ENCODE assay signal across 15 mouse cellular contexts in the genomic region with DNA sequence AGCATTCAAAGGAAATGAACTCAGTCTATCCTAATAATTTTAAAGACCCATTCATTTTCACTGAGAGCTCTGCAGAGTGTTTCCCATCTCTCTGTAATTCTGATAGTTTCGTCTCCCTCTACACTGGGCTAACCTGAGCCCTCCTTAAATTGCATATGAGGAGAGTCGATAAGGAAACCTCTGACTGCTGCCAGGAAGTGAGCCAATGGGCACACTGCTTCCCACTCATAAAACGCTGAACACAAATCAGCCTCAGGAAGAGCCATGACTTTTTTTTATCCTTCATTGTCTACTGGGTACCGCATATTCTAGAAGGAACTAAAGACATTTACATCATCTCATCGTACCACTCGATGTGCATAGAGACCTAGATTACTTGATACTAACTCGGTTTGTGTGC. TPM values are rescaled to one million over a fixed set of nuclear protein-coding genes. Genes with fewer than 3 reads are reported as not detected.
DNase-seq lines count a peak whose midpoint lies in the region; ATAC-seq and TF ChIP-seq lines count a peak whose summit lies in the region.
"Had no signal": no experiment of that assay in that cellular context is flagged by ENCODE, and none has a peak within 500 bp of the region (broad histone marks: within the 10 kb centered on the region; RNA-seq: fewer than 3 reads in every experiment).

No protein-coding gene starts in this region.

- peak overlapping the region; percentile 41 for H3K4me2 ChIP-seq in heart, embryonic 12.5 days
- peak overlapping the region; percentile 75 for H3K4me2 ChIP-seq in midbrain, postnatal 0 days (ENCODE audit: low read depth, low read length, poor library complexity, severe bottlenecking)

- no peak for DNase-seq in heart, postnatal 14 days
- no peak for DNase-seq in layer of hippocampus, adult 2 months (ENCODE audit: low spot score in 2 of 2)
- no peak for DNase-seq in layer of hippocampus, postnatal 14 days (ENCODE audit: low spot score in 2 of 2)
- peak; percentile 32 for DNase-seq in brain, adult 2 months (ENCODE audit: low read depth, low spot score)
- DNase-seq in midbrain, postnatal 0 days (ENCODE audit: low spot score) = no peak
- no peak for DNase-seq in natural killer cell, adult 2 months (ENCODE audit: low spot score in 2 of 2)
- DNase-seq: cerebellum, adult 11-12 months; kidney, adult 18-20 months; kidney, postnatal 4 days; lung, adult 2 months; thymus, adult 2 months had no signal

- H3K27ac ChIP-seq in heart, embryonic 12.5 days (ENCODE audit: poor library complexity, severe bottlenecking) = no peak overlapping the region
- 0 out of 2 replicates have a peak overlapping the region, but pooled peaks have one; percentile 88 for H3K27ac ChIP-seq in layer of hippocampus, adult 2 months
- H3K27ac ChIP-seq in midbrain, postnatal 0 days (ENCODE audit: low read depth, low read length) = no peak overlapping the region

- peaks cover 5% of the 10 kb centered on the region; the same call in 1 of the 2 replicates for H3K36me3 ChIP-seq in heart, embryonic 12.5 days
- H3K36me3 ChIP-seq in midbrain, postnatal 0 days (ENCODE audit: insufficient read depth, low read length) = peaks cover 4% of the 10 kb centered on the region; the same call in 1 of the 2 replicates

- H3K9ac ChIP-seq in heart, embryonic 12.5 days = no peak overlapping the region
- H3K9ac ChIP-seq in midbrain, postnatal 0 days (replicated peaks; ENCODE audit: low read length, poor library complexity, severe bottlenecking) = no peak overlapping the region

- H3K9me3 ChIP-seq in heart, embryonic 12.5 days (replicated peaks) = no peaks in the 10 kb centered on the region
- no peaks in the 10 kb centered on the region for H3K9me3 ChIP-seq in midbrain, postnatal 0 days (ENCODE audit: low read length)

- TF ChIP-seq CTCF in layer of hippocampus, adult 2 months (conservative IDR thresholded peaks at IDR 0.05) = no peak
- TF ChIP-seq CTCF in midbrain, postnatal 0 days (IDR thresholded peaks at IDR 0.05) = no peak

- ATAC-seq in heart, embryonic 12.5 days (ENCODE audit: insufficient number of reproducible peaks, low FRiP score) = no peak
- ATAC-seq in midbrain, postnatal 0 days (ENCODE audit: low FRiP score) = no peak
- ATAC-seq: CD4-positive, CD25-positive, alpha-beta regulatory T cell, adult 4 months had no signal

- H3K4me1 ChIP-seq in heart, embryonic 12.5 days (replicated peaks) = peaks cover 31% of the 10 kb centered on the region
- peaks cover 16% of the 10 kb centered on the region; the same call in 1 of the 2 replicates for H3K4me1 ChIP-seq in midbrain, postnatal 0 days (ENCODE audit: insufficient read depth, low read length)

- H3K4me3 ChIP-seq in heart, embryonic 12.5 days = no peak overlapping the region
- H3K4me3 ChIP-seq in layer of hippocampus, adult 2 months = peak overlapping the region; percentile 92; the same call in 1 of the 2 replicates
- peak overlapping the region; percentile 5; the same call in 1 of the 2 replicates for H3K4me3 ChIP-seq in midbrain, postnatal 0 days (ENCODE audit: low read depth, low read length)

- 75% methylated on average over 7 of the region's 7 CpGs for WGBS in heart, embryonic 12.5 days
- 84% methylated on average over 7 of the region's 7 CpGs for WGBS in midbrain, postnatal 0 days

- intact Hi-C loops in heart, postnatal 14 days (cut with DNase I) = loop anchor here (5.0 kb wide), 1 partner anchor 53 kb away; no protein-coding TSS in a partner anchor

- H3K27me3 ChIP-seq in heart, embryonic 12.5 days (replicated peaks) = no peaks in the 10 kb centered on the region
- H3K27me3 ChIP-seq in midbrain, postnatal 0 days (ENCODE audit: insufficient read depth, low read length) = no peaks in the 10 kb centered on the region

RNA-seq across cellular contexts. Expression of a gene that starts 1.2 kb away (rescaled TPM):
- polyA plus RNA-seq in heart, embryonic 12.5 days (2016; fragmentation: Nextera tagmentation; extraction: Ambion mirVana) = 42.9 and 47.4 TPM in 2 replicates
- total RNA-seq in heart, postnatal 14 days (2021) = 10 to 100 TPM; 36.5 to 37.5 TPM
- total RNA-seq in layer of hippocampus, adult 2 months (2021) = 10 to 100 TPM; 72.4 to 73.8 TPM
- 10 to 100 TPM; 41.5 to 46.0 TPM for total RNA-seq in layer of hippocampus, postnatal 14 days (2021)
- total RNA-seq in midbrain, postnatal 0 days (2014; rRNA removed) = 36.1 and 37.1 TPM in 2 replicates
- polyA plus RNA-seq in midbrain, postnatal 0 days (2015; fragmentation: Nextera tagmentation; extraction: Ambion mirVana) = 35.1 and 47.9 TPM in 2 replicates

RNA-seq across cellular contexts. Expression of a gene that starts 58.6 kb away (rescaled TPM):
- polyA plus RNA-seq in heart, embryonic 12.5 days (2016; fragmentation: Nextera tagmentation; extraction: Ambion mirVana) = 0.28 and 2.2 TPM in 2 replicates
- not detected for total RNA-seq in heart, postnatal 14 days (2021)
- total RNA-seq in layer of hippocampus, adult 2 months (2021) = not detected
- total RNA-seq in layer of hippocampus, postnatal 14 days (2021) = not detected
- not detected in 2 replicates for total RNA-seq in midbrain, postnatal 0 days (2014; rRNA removed)
- not detected in 2 replicates for polyA plus RNA-seq in midbrain, postnatal 0 days (2015; fragmentation: Nextera tagmentation; extraction: Ambion mirVana)
- total RNA-seq: granulocyte monocyte progenitor cell, adult 5-6 weeks had no signal
- polyA plus RNA-seq: CD4-positive, CD25-positive, alpha-beta regulatory T cell, adult 4 months; macrophage had no signal
